Mouse (Mus musculus) kidney, adult 2 months (tissue): ENCODE results near the gene Dazap2. TPM values are rescaled to one million over a fixed set of nuclear protein-coding genes. Genes with fewer than 3 reads are reported as not detected.
A peak's percentile ranks its signal among the peaks of the same experiment; 100 is the strongest.

Source experiments
- DNase-seq: peaks from one replicate; pipeline ENCODE4 v3.0.0; 2021
- H3K27ac ChIP-seq: fragments of 200-500 bp; 2 replicates; pipeline ENCODE4 v1.5.1; 2012; ENCODE audit warnings: low read depth, low read length, control low read depth, inconsistent platforms; ENCODE audit not compliant: insufficient read depth
- H3K27me3 ChIP-seq: fragments of 200-500 bp; replicated peaks from 2 replicates; pipeline ENCODE4 v1.6.1; 2012; ENCODE audit warnings: mild to moderate bottlenecking, moderate library complexity, low read length, inconsistent platforms; ENCODE audit not compliant: control insufficient read depth, insufficient read depth
- H3K36me3 ChIP-seq: fragments of 200-500 bp; 2 replicates; pipeline ENCODE4 v1.6.1; 2012; ENCODE audit warnings: mild to moderate bottlenecking, moderate library complexity, low read length, inconsistent platforms; ENCODE audit not compliant: control insufficient read depth, insufficient read depth
- H3K4me1 ChIP-seq: fragments of 200-500 bp; 2 replicates; pipeline ENCODE4 v1.6.1; 2011; ENCODE audit warnings: low read length; ENCODE audit not compliant: control insufficient read depth, insufficient read depth
- H3K4me3 ChIP-seq: fragments of 200-500 bp; 2 replicates; pipeline ENCODE4 v1.5.1; 2011; ENCODE audit warnings: mild to moderate bottlenecking, low read depth, low read length, control low read depth; ENCODE audit not compliant: insufficient read depth
- CTCF ChIP-seq: fragments of 200-500 bp; conservative IDR thresholded peaks from 2 replicates; pipeline ENCODE4 v1.5.1; 2011; ENCODE audit warnings: low read depth, mild to moderate bottlenecking, control low read depth, low read length, moderate library complexity, mixed read lengths; ENCODE audit not compliant: insufficient read depth, insufficient read length
- POLR2A ChIP-seq: fragments of 200-500 bp; IDR thresholded peaks from one replicate; pipeline ENCODE4 v1.6.1; 2011; ENCODE audit warnings: low read depth, low read length, control low read depth
- WGBS: fragments of 180-500 bp; shearing (Covaris S2); methylation state at CpG from one replicate; pipeline ENCODE4 v1.1.7; 2018; 5-methylcytosine and 5-hydroxymethylcytosine counted together
- polyA plus RNA-seq: library from polyadenylated mRNA; depleted of rRNA; stranded (reverse); fragments of >200 nt; gene quantifications from 2 replicates; pipeline ENCODE4 v1.2.3, GENCODE M21; 2012

Gene Dazap2
- polyA plus RNA-seq, 1 experiment: 578 TPM

DNA sequence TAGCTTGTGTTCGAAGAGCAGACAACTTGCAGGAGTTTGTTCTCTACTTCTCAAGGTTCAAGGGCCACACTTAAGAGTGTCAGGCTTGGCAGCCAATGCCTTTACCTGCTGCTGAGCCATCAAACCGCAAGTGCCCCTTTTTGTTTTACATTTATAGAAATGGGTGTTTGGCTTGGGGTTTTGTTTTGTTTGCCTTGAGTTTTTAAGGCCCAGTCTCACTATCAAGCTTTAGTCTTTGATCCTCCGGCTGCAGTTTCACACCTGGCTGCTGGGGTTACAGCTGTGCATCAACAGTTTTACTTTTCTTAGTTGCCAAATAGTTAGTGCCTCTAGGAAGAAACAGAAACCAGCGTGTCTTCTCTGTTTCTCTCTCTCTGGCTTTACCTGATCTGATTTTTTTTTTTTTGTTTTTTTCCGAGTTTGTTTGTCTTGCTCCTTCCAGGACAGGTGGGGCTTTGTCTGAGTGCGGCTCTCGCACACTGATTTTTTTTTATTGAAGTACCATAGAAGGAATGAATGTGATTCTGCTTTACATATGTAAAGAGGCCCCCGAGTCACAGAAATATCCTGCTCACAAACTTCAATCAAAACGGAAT is 16.8 kb upstream of the Dazap2 start:
- Histone ChIP-seq H3K4me1 (peaks cover 20% of the 10 kb centered on the region), H3K4me3 (peak overlapping the region; percentile 67), H3K36me3 (no peaks in the 10 kb centered on the region), H3K27ac (peak overlapping the region; percentile 88), H3K27me3 (no peaks in the 10 kb centered on the region)
- DNase-seq: peak; percentile 66
- TF ChIP-seq POLR2A (no peak), CTCF (no peak)
- 25% methylated on average over 9 of the region's 9 CpGs for WGBS

- peak overlapping the region; percentile 67 for H3K4me3 ChIP-seq
- peaks cover 24% of the 10 kb centered on the region for H3K4me1 ChIP-seq
- 1% methylated on average over 12 of the region's 12 CpGs for WGBS
- TF ChIP-seq CTCF: no peak
- TF ChIP-seq POLR2A: no peak
- peak overlapping the region; percentile 88 for H3K27ac ChIP-seq
- peak; percentile 74 for DNase-seq
- H3K36me3 ChIP-seq: no peaks in the 10 kb centered on the region
- no peaks in the 10 kb centered on the region for H3K27me3 ChIP-seq
Measured at GRCm38 (mm10) chr15:100598883-100599275, 16.3 kb upstream of the Dazap2 start.

GRCm38 (mm10) chr15:100599276-100600046 is 15.7 kb upstream of the Dazap2 start, which contains the start of gene Pou6f1:
Gene Pou6f1 (minus strand): TSS chr15:100599984.
- H3K27ac ChIP-seq: peak within 1 kb of the TSS; percentile 96
- peak; percentile 78 for DNase-seq
- no peak for TF ChIP-seq CTCF
- no peak for TF ChIP-seq POLR2A
- peak within 1 kb of the TSS; percentile 67 for H3K4me3 ChIP-seq
- no peaks in the 10 kb centered on the region for H3K36me3 ChIP-seq
- 1% methylated on average over 62 of the region's 76 CpGs for WGBS
- peaks cover 24% of the 10 kb centered on the region for H3K4me1 ChIP-seq
- no peaks in the 10 kb centered on the region for H3K27me3 ChIP-seq

GRCm38 (mm10) chr15:100600047-100600695 is 15.0 kb upstream of the Dazap2 start:
- Histone ChIP-seq H3K36me3 (no peaks in the 10 kb centered on the region), H3K4me3 (peak overlapping the region; percentile 67), H3K4me1 (peaks cover 24% of the 10 kb centered on the region), H3K27me3 (no peaks in the 10 kb centered on the region), H3K27ac (peak overlapping the region; percentile 96)
- WGBS: 4% methylated on average over 35 of the region's 35 CpGs
- TF ChIP-seq POLR2A (no peak), CTCF (peak; percentile 49; the same call in 1 of the 2 replicates)
- DNase-seq: peak; percentile 89

DNA sequence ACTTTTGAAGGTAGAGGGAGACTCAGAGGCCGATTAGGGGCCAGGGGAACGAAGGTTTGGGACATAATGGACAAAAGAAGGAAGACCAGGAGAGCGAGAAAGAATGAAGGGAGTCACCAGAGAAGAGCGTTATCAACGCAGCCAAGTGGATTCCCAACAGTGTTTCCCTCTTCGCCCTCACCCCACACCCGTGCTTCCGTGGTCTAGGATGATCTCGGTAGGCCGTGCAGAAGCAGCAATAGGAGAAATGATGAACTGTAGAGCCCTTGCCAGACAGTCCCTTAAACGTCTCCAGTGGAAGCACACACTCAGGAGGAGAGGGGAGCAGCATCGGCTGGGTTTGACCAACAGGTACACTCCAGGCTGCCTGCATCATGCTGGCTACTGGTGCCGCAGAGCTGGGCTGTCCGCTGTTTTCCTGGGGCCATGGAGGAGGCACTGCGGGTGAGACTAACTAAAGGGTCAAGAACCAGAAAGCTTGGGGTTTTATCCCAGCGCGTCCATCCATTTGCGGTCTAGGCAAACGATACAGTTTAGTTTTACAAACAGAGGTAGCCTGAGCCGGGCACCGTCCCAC is 14.4 kb upstream of the Dazap2 start:
- TF ChIP-seq CTCF (no peak), POLR2A (no peak)
- 44% methylated on average over 21 of the region's 21 CpGs for WGBS
- Histone ChIP-seq H3K4me3 (peak overlapping the region; percentile 67), H3K27me3 (no peaks in the 10 kb centered on the region), H3K4me1 (peaks cover 27% of the 10 kb centered on the region), H3K36me3 (no peaks in the 10 kb centered on the region), H3K27ac (peak overlapping the region; percentile 96)
- DNase-seq: no peak

- H3K27me3 ChIP-seq: no peaks in the 10 kb centered on the region
- 24% methylated on average over 3 of the region's 3 CpGs for WGBS
- no peaks in the 10 kb centered on the region for H3K36me3 ChIP-seq
- TF ChIP-seq CTCF: no peak
- TF ChIP-seq POLR2A: no peak
- peaks cover 27% of the 10 kb centered on the region for H3K4me1 ChIP-seq
- peak overlapping the region; percentile 96 for H3K27ac ChIP-seq
- DNase-seq: peak; percentile 55
- no peak overlapping the region for H3K4me3 ChIP-seq
Measured at GRCm38 (mm10) chr15:100601669-100602068, 13.5 kb upstream of the Dazap2 start.
